9 mouse cellular contexts compared by ENCODE assay signal in genomic region chr9:25219882-25220281, GRCm38 (mm10). TPM values are rescaled to one million over a fixed set of nuclear protein-coding genes. Genes with fewer than 3 reads are reported as not detected.
A peak's percentile ranks its signal among the peaks of the same experiment; 100 is the strongest.
DNase-seq lines count a peak whose midpoint lies in the region; ATAC-seq and TF ChIP-seq lines count a peak whose summit lies in the region.
"Had no signal": no experiment of that assay in that cellular context is flagged by ENCODE, and none has a peak within 500 bp of the region (broad histone marks: within the 10 kb centered on the region; RNA-seq: fewer than 3 reads in every experiment).

No protein-coding gene starts in this region.

- H3K9me3 ChIP-seq in heart, embryonic 15.5 days (replicated peaks), result no peaks in the 10 kb centered on the region
- H3K9me3 ChIP-seq in lung, embryonic 14.5 days (ENCODE audit: low read depth, low read length), result no peaks in the 10 kb centered on the region
- H3K9me3 ChIP-seq in MEL (replicated peaks; ENCODE audit: insufficient read depth, low read length), result no peaks in the 10 kb centered on the region
- H3K9me3 ChIP-seq in midbrain, embryonic 11.5 days (ENCODE audit: control insufficient read depth, low read length), result no peaks in the 10 kb centered on the region

- no peak for TF ChIP-seq RAD21 in MEL (IDR thresholded peaks at IDR 0.05; ENCODE audit: low read depth, low read length)

- no peak for DNase-seq in heart, adult 18-20 months
- DNase-seq in lung, embryonic 14.5 days, result peak; percentile 61
- DNase-seq in lung, postnatal 36 days, result no peak
- peak; percentile 79 for DNase-seq in MEL (ENCODE audit: low read depth, low spot score)
- DNase-seq in midbrain, embryonic 11.5 days (ENCODE audit: low spot score, missing footprints), result no peak
- DNase-seq: cerebellum, postnatal 36 days had no signal

- TF ChIP-seq EP300 in MEL (IDR thresholded peaks at IDR 0.05; ENCODE audit: low read depth in 1 of 2, low read length in 2 of 2), result peak in 1 of 2 experiments; percentile 44; a peak in 2 of 4 replicates

- ATAC-seq in heart, embryonic 15.5 days (replicated peaks; ENCODE audit: insufficient number of reproducible peaks, insufficient read depth, low FRiP score, low read depth), result no peak; the same call in 1 of the 2 replicates
- ATAC-seq in lung, embryonic 14.5 days (ENCODE audit: insufficient read depth), result peak; percentile 75; the same call in 1 of the 2 replicates
- no peak for ATAC-seq in midbrain, embryonic 11.5 days (ENCODE audit: low FRiP score)

- peaks cover 11% of the 10 kb centered on the region for H3K4me1 ChIP-seq in heart, embryonic 15.5 days (replicated peaks)
- H3K4me1 ChIP-seq in lung, embryonic 14.5 days (ENCODE audit: insufficient read depth), result peaks cover 4% of the 10 kb centered on the region; the same call in 1 of the 2 replicates
- H3K4me1 ChIP-seq in MEL (ENCODE audit: control insufficient read depth in 1 of 2, insufficient read depth in 2 of 2, low read length in 2 of 2), result peaks cover 4 to 8% of the 10 kb centered on the region in 2 experiments
- H3K4me1 ChIP-seq in embryonic fibroblast, embryonic 13.5 days (ENCODE audit: control insufficient read depth, insufficient read depth, low read length), result peaks cover 11% of the 10 kb centered on the region
- H3K4me1 ChIP-seq in midbrain, embryonic 11.5 days (ENCODE audit: control insufficient read depth, insufficient read depth, low read length), result no peaks in the 10 kb centered on the region

- peak overlapping the region; percentile 49 for H3K27ac ChIP-seq in heart, embryonic 15.5 days
- peak overlapping the region; percentile 77 for H3K27ac ChIP-seq in lung, embryonic 14.5 days (ENCODE audit: low read depth)
- no peak overlapping the region for H3K27ac ChIP-seq in MEL (ENCODE audit: control insufficient read depth, low read depth, low read length)
- peak overlapping the region; percentile 98 for H3K27ac ChIP-seq in embryonic fibroblast, embryonic 13.5 days (ENCODE audit: insufficient read depth, low read length)
- no peak overlapping the region for H3K27ac ChIP-seq in midbrain, embryonic 11.5 days (ENCODE audit: low read depth, low read length)
- H3K27ac ChIP-seq: hindbrain, embryonic 14.5 days had no signal

- no peaks in the 10 kb centered on the region for H3K79me2 ChIP-seq in MEL (ENCODE audit: control insufficient read depth, insufficient read depth, low read length, poor library complexity)

- no peak overlapping the region for H3K9ac ChIP-seq in heart, embryonic 15.5 days
- no peak overlapping the region for H3K9ac ChIP-seq in lung, embryonic 14.5 days
- no peak overlapping the region for H3K9ac ChIP-seq in MEL (ENCODE audit: control insufficient read depth, low read depth, low read length, poor library complexity, severe bottlenecking)
- no peak overlapping the region for H3K9ac ChIP-seq in midbrain, embryonic 11.5 days (ENCODE audit: low read length)
- H3K9ac ChIP-seq: hindbrain, embryonic 14.5 days had no signal

- H3K4me3 ChIP-seq in heart, embryonic 15.5 days, result no peak overlapping the region
- no peak overlapping the region for H3K4me3 ChIP-seq in lung, embryonic 14.5 days (ENCODE audit: low read depth, low read length)
- no peak overlapping the region; a peak in 1 of 4 replicates for H3K4me3 ChIP-seq in MEL (ENCODE audit: control insufficient read depth in 1 of 2, insufficient read depth in 1 of 2, low read depth in 2 of 2, low read length in 2 of 2)
- no peak overlapping the region for H3K4me3 ChIP-seq in embryonic fibroblast, embryonic 13.5 days (ENCODE audit: insufficient read depth, low read length)
- no peak overlapping the region for H3K4me3 ChIP-seq in midbrain, embryonic 11.5 days (ENCODE audit: low read depth, low read length)

- no peaks in the 10 kb centered on the region for H3K36me3 ChIP-seq in heart, embryonic 15.5 days
- no peaks in the 10 kb centered on the region for H3K36me3 ChIP-seq in lung, embryonic 14.5 days (ENCODE audit: insufficient read depth)
- H3K36me3 ChIP-seq in MEL (ENCODE audit: control insufficient read depth in 1 of 2, insufficient read depth in 2 of 2, low read length in 2 of 2), result peaks cover 0 to 12% of the 10 kb centered on the region in 2 experiments; a peak in 2 of 4 replicates
- H3K36me3 ChIP-seq in midbrain, embryonic 11.5 days (ENCODE audit: control insufficient read depth, insufficient read depth, low read length), result no peaks in the 10 kb centered on the region

- H3K27me3 ChIP-seq in heart, embryonic 15.5 days, result no peaks in the 10 kb centered on the region
- no peaks in the 10 kb centered on the region for H3K27me3 ChIP-seq in lung, embryonic 14.5 days (ENCODE audit: insufficient read depth, low read length)
- H3K27me3 ChIP-seq in MEL (ENCODE audit: control insufficient read depth in 1 of 2, insufficient read depth in 2 of 2, low read length in 2 of 2), result no peaks in the 10 kb centered on the region; a peak in 1 of 4 replicates
- H3K27me3 ChIP-seq in midbrain, embryonic 11.5 days (ENCODE audit: control insufficient read depth, insufficient read depth, low read length), result no peaks in the 10 kb centered on the region

- TF ChIP-seq CTCF in lung, embryonic 14.5 days (IDR thresholded peaks at IDR 0.05; ENCODE audit: low read depth), result no peak
- TF ChIP-seq CTCF in MEL (IDR thresholded peaks at IDR 0.05 in 2 of 3, conservative IDR thresholded peaks at IDR 0.05 in 1 of 3; ENCODE audit: control insufficient read depth in 1 of 3, insufficient read depth in 1 of 3, low read depth in 2 of 3, low read length in 3 of 3, poor library complexity in 1 of 3, severe bottlenecking in 1 of 3), result no peak
- no peak for TF ChIP-seq CTCF in embryonic fibroblast, embryonic 13.5 days (IDR thresholded peaks at IDR 0.05; ENCODE audit: borderline replicate concordance, insufficient read depth, low read length)

- TF ChIP-seq POLR2A in MEL (IDR thresholded peaks at IDR 0.05; ENCODE audit: control insufficient read depth in 1 of 2, insufficient read depth in 1 of 2, low read depth in 1 of 2, low read length in 2 of 2, poor library complexity in 1 of 2), result no peak
- no peak for TF ChIP-seq POLR2A in embryonic fibroblast, embryonic 13.5 days (IDR thresholded peaks at IDR 0.05; ENCODE audit: low read depth, low read length)

- H3K4me2 ChIP-seq in heart, embryonic 15.5 days, result no peak overlapping the region
- no peak overlapping the region for H3K4me2 ChIP-seq in lung, embryonic 14.5 days
- H3K4me2 ChIP-seq in midbrain, embryonic 11.5 days, result no peak overlapping the region
- H3K4me2 ChIP-seq: hindbrain, embryonic 14.5 days had no signal

- WGBS in heart, embryonic 15.5 days, result 38% methylated on average over 5 of the region's 5 CpGs
- WGBS in lung, embryonic 14.5 days, result 33% methylated on average over 5 of the region's 5 CpGs
- 85% methylated on average over 5 of the region's 5 CpGs for WGBS in midbrain, embryonic 11.5 days

TF ChIP-seq in MEL, 35 proteins besides CTCF, POLR2A, EP300 and RAD21:
- TF ChIP-seq MYB (IDR thresholded peaks at IDR 0.05; ENCODE audit: low read depth, low read length) (no peak), MAX (IDR thresholded peaks at IDR 0.05; ENCODE audit: low read length) (peak; percentile 42; the same call in 1 of the 2 replicates), MEF2A (IDR thresholded peaks at IDR 0.05; ENCODE audit: extremely low read depth, insufficient replicate concordance, low read depth, low read length, poor library complexity, severe bottlenecking) (0 out of 2 replicates have a peak, but pooled peaks have one; percentile 20), E2F4 (IDR thresholded peaks at IDR 0.05; ENCODE audit: borderline replicate concordance, low read depth, low read length) (no peak), ELF1 (IDR thresholded peaks at IDR 0.05; ENCODE audit: low read depth, low read length) (peak; percentile 66), MAFK (IDR thresholded peaks at IDR 0.05; ENCODE audit: borderline replicate concordance, low read depth, low read length) (no peak), HCFC1 (IDR thresholded peaks at IDR 0.05; ENCODE audit: low read depth, low read length) (peak; percentile 38; the same call in 1 of the 2 replicates), RCOR1 (IDR thresholded peaks at IDR 0.05; ENCODE audit: low read depth, low read length) (peak; percentile 67), TCF12 (IDR thresholded peaks at IDR 0.05; ENCODE audit: low read depth, low read length) (peak; percentile 51), USF2 (IDR thresholded peaks at IDR 0.05; ENCODE audit: borderline replicate concordance in 1 of 2, insufficient read depth in 1 of 2, low read depth in 1 of 2, low read length in 2 of 2) (no peak), SIN3A (IDR thresholded peaks at IDR 0.05; ENCODE audit: low read length) (0 out of 2 replicates have a peak, but pooled peaks have one; percentile 21), CHD1 (IDR thresholded peaks at IDR 0.05; ENCODE audit: low read depth, low read length) (no peak), MAZ (IDR thresholded peaks at IDR 0.05; ENCODE audit: low read depth, low read length) (no peak), ZC3H11A (IDR thresholded peaks at IDR 0.05; ENCODE audit: low read depth, low read length) (no peak), ETS1 (IDR thresholded peaks at IDR 0.05; ENCODE audit: low read depth, low read length) (peak; percentile 80; the same call in 1 of the 2 replicates), MXI1 (IDR thresholded peaks at IDR 0.05; ENCODE audit: low read depth, low read length) (peak; percentile 50), MYC (IDR thresholded peaks at IDR 0.05; ENCODE audit: low read depth, low read length) (peak; percentile 75), GATA1 (IDR thresholded peaks at IDR 0.05; ENCODE audit: low read depth, low read length) (peak; percentile 74)
TF ChIP-seq in MEL: peak in this region for 11.

RNA-seq across cellular contexts. Expression of gene Sept7, which starts 32.4 kb away (rescaled TPM):
- polyA plus RNA-seq in heart, embryonic 15.5 days (2015; fragmentation: Nextera tagmentation; extraction: Ambion mirVana), result 225 and 252 TPM in 2 replicates
- 100 to 1,000 TPM; 114 to 115 TPM for total RNA-seq in heart, adult 18-20 months (2021)
- 303 and 307 TPM in 2 replicates for polyA plus RNA-seq in lung, embryonic 14.5 days (2014; fragmentation: Nextera tagmentation; extraction: Ambion mirVana)
- 67.0 and 75.2 TPM in 2 replicates for total RNA-seq in MEL (2012; rRNA removed)
- 100 to 1,000 TPM in 1 of 2 experiments, 10 to 100 TPM in 1; 66.7 to 254 TPM for polyA plus RNA-seq in MEL (2012; ENCODE audit: insufficient read depth in 1 of 2, insufficient read length in 2 of 2, low read depth in 1 of 2, low replicate concordance in 2 of 2, missing spikeins in 1 of 2)
- polyA plus RNA-seq in embryonic fibroblast, embryonic 13.5 days (2011; ENCODE audit: insufficient read length, low read depth, missing spikeins), result 417 and 495 TPM in 2 replicates
- polyA plus RNA-seq in midbrain, embryonic 11.5 days (2014; fragmentation: Nextera tagmentation; extraction: Ambion mirVana), result 299 and 345 TPM in 2 replicates

Comparison
In these comparisons a context has a peak if more than half of its experiments do, and no peak if none do; other contexts are left out.
1. DNase-seq: peak in lung, embryonic 14.5 days (single experiment) and MEL (single experiment); none in heart, adult 18-20 months (0 of 2), lung, postnatal 36 days (single experiment) and midbrain, embryonic 11.5 days (single experiment).
2. H3K27ac ChIP-seq: peak in heart, embryonic 15.5 days (single experiment), lung, embryonic 14.5 days (single experiment) and embryonic fibroblast, embryonic 13.5 days (single experiment); none in MEL (single experiment) and midbrain, embryonic 11.5 days (single experiment).